Mouse (Mus musculus): ENCODE measurements around the gene Opa3. TPM values are rescaled to one million over a fixed set of nuclear protein-coding genes. Genes with fewer than 3 reads are reported as not detected.

Gene Opa3
- polyA plus RNA-seq, 1 experiment from 2014 or later, result 33.0 TPM

DNA sequence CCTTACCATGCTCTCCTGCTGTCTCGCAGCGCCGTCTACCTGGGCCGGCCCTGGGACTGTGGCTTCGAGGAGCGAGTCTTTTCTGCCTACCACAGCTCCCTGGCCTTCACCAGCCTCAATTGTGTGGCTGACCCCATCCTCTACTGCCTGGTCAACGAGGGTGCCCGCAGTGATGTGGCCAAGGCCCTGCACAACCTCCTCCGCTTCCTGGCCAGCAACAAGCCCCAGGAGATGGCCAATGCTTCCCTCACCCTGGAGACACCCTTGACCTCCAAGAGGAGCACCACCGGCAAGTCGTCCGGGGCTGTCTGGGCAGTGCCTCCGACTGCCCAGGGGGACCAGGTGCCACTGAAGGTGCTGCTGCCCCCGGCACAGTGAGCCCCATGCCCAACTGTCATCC lies 5.3 kb upstream of the Opa3 start:
- no peak overlapping the region for H3K4me2 ChIP-seq (ENCODE audit: low read depth, low read length)
- WGBS, result 87% methylated on average over 14 of the region's 14 CpGs
- H3K4me1 ChIP-seq (ENCODE audit: control insufficient read depth, insufficient read depth, low read length), result peaks cover 11% of the 10 kb centered on the region
- H3K27ac ChIP-seq (ENCODE audit: low read length), result no peak overlapping the region
- H3K9ac ChIP-seq (ENCODE audit: low read length), result no peak overlapping the region
- no peaks in the 10 kb centered on the region for H3K36me3 ChIP-seq (ENCODE audit: control insufficient read depth, insufficient read depth, low read length)
- H3K27me3 ChIP-seq (ENCODE audit: control insufficient read depth, insufficient read depth, low read length), result no peaks in the 10 kb centered on the region
- H3K4me3 ChIP-seq (replicated peaks; ENCODE audit: low read length), result no peak overlapping the region
- no peaks in the 10 kb centered on the region for H3K9me3 ChIP-seq (replicated peaks; ENCODE audit: control insufficient read depth, low read length)
- no peak for ATAC-seq (ENCODE audit: insufficient read depth, low FRiP score)

DNA sequence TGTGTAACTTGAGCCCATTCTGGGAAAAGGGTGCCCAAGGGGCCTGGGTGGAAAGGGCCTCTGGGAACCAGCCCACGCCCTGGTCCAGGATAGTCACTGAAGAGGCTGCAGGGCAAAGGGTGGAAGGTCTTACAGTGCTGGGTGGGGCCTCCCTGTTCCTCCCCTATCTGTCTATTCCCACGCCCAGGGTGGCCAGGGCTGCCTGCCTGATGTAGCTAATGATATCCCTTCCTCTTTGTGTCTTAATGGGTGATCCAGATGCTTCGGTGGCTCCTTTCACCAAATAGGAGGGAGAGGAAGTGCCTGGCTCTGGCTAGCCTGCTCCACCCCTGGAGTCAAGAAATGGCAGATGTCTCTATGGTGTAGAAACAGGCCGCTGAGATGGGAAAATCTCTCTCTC lies 3.2 kb upstream of the Opa3 start:
- H3K36me3 ChIP-seq (ENCODE audit: control insufficient read depth, insufficient read depth, low read length), result no peaks in the 10 kb centered on the region
- peaks cover 12% of the 10 kb centered on the region for H3K4me1 ChIP-seq (ENCODE audit: control insufficient read depth, insufficient read depth, low read length)
- H3K9me3 ChIP-seq (replicated peaks; ENCODE audit: control insufficient read depth, low read length), result no peaks in the 10 kb centered on the region
- WGBS, result 77% methylated on average over 4 of the region's 4 CpGs
- no peaks in the 10 kb centered on the region for H3K27me3 ChIP-seq (ENCODE audit: control insufficient read depth, insufficient read depth, low read length)
- H3K27ac ChIP-seq (ENCODE audit: low read length), result no peak overlapping the region
- H3K4me2 ChIP-seq (ENCODE audit: low read depth, low read length), result no peak overlapping the region
- ATAC-seq (ENCODE audit: insufficient read depth, low FRiP score), result no peak
- H3K9ac ChIP-seq (ENCODE audit: low read length), result no peak overlapping the region
- no peak overlapping the region for H3K4me3 ChIP-seq (replicated peaks; ENCODE audit: low read length)

DNA sequence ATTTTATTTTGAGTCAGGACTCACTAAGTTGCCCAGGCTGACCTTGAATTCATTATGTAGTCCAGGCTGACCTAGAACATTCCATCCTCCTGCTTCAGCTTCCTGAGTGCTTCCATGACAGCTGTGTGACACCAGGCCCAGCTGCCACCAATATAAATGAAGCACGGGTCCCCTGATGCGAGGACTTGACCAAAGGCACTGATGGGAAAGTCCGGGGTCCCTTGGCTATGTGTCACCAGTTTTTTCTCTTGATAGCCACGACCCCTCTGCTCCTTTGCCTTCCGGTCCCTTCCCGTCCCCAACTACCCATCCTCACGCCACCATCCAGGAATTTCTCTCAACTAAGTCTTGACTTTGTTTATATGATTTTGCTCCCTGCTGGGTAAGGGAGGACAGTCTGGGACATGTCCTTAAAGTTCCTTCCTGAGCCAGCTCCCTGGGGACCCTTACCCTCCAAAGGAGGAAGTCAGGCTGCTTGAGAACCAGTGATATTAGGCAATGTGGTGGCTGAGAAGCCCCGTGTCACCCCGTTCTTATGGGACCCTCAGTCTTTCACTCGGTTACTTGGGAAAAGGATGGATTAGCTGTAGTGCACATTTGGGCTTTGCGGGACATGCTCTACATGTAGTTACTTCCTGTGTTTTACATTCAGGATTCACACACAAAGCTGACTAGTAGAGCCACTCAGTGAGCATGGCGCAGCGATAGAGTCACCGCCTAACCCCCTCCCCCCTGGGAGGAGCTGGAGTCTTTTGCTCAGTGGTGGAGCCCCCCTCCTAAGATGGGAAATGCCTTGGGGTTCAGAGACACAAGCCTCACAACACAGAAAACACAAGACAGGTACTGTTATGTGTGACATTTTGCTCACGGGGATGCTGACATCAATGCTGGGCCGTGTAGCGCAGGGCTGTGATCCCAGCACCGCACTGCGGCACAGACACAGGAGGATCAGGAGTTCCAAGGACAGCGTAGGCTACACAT lies 1.0 kb upstream of the Opa3 start:
- WGBS, result 17% methylated on average over 20 of the region's 20 CpGs
- ATAC-seq (ENCODE audit: insufficient read depth, low FRiP score), result peak; percentile 10
- peak overlapping the region; percentile 79 for H3K9ac ChIP-seq (ENCODE audit: low read length)
- H3K27me3 ChIP-seq (ENCODE audit: control insufficient read depth, insufficient read depth, low read length), result no peaks in the 10 kb centered on the region
- H3K9me3 ChIP-seq (replicated peaks; ENCODE audit: control insufficient read depth, low read length), result no peaks in the 10 kb centered on the region
- H3K4me1 ChIP-seq (ENCODE audit: control insufficient read depth, insufficient read depth, low read length), result peaks cover 12% of the 10 kb centered on the region
- H3K4me3 ChIP-seq (replicated peaks; ENCODE audit: low read length), result peak overlapping the region; percentile 73
- H3K36me3 ChIP-seq (ENCODE audit: control insufficient read depth, insufficient read depth, low read length), result no peaks in the 10 kb centered on the region
- peak overlapping the region; percentile 74 for H3K4me2 ChIP-seq (ENCODE audit: low read depth, low read length)
- H3K27ac ChIP-seq (ENCODE audit: low read length), result peak overlapping the region; percentile 97

DNA sequence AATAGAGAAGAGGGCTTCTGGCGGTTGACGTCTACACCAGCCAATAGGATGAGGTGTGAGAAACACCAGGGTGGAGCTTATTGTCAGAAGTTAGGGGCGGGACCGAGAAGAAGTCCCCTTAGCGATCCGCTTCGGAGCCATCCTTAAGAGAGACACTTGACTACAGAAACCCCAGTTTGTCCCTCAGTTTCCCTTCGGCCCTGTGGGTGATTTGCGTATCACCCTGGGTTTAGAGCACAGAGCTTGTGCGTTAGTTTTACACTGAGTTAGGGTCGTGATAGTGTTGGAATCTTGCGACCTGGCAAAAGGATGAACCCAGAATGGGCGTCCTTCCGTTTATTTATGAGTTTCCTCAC lies 637 bp downstream of the Opa3 start:
- Histone ChIP-seq H3K4me1 (ENCODE audit: control insufficient read depth, insufficient read depth, low read length) (peaks cover 12% of the 10 kb centered on the region), H3K4me3 (replicated peaks; ENCODE audit: low read length) (peak overlapping the region; percentile 61), H3K9ac (ENCODE audit: low read length) (peak overlapping the region; percentile 76), H3K4me2 (ENCODE audit: low read depth, low read length) (peak overlapping the region; percentile 79), H3K27me3 (ENCODE audit: control insufficient read depth, insufficient read depth, low read length) (no peaks in the 10 kb centered on the region), H3K9me3 (replicated peaks; ENCODE audit: control insufficient read depth, low read length) (no peaks in the 10 kb centered on the region), H3K36me3 (ENCODE audit: control insufficient read depth, insufficient read depth, low read length) (no peaks in the 10 kb centered on the region), H3K27ac (ENCODE audit: low read length) (peak overlapping the region; percentile 76)
- under 1% methylated on average over 14 of the region's 14 CpGs for WGBS
- ATAC-seq (ENCODE audit: insufficient read depth, low FRiP score), result no peak

DNA sequence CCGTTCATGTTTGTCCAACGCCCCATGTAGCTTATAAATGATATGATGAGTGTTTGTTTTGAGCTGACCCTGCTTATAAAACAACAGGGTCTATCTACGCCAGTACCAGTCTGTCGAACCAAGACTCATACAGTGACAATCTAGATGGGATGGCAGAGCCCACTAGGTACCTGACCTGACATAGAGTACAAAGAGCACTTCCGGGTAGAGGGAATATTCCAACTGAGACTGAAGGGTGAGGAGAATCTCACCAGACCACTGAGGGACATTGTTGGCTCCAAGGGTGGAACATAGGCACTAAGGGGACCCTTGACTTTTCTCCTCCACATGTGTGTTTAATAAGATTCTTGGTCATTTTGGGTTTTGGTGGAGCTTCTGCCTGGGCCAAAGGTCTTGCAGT lies 1.3 kb downstream of the Opa3 start:
- H3K9me3 ChIP-seq (replicated peaks; ENCODE audit: control insufficient read depth, low read length), result no peaks in the 10 kb centered on the region
- H3K36me3 ChIP-seq (ENCODE audit: control insufficient read depth, insufficient read depth, low read length), result no peaks in the 10 kb centered on the region
- peak overlapping the region; percentile 76 for H3K27ac ChIP-seq (ENCODE audit: low read length)
- H3K27me3 ChIP-seq (ENCODE audit: control insufficient read depth, insufficient read depth, low read length), result no peaks in the 10 kb centered on the region
- WGBS, result 27% methylated on average over 5 of the region's 5 CpGs
- H3K4me3 ChIP-seq (replicated peaks; ENCODE audit: low read length), result peak overlapping the region; percentile 61
- no peak for ATAC-seq (ENCODE audit: insufficient read depth, low FRiP score)
- peaks cover 12% of the 10 kb centered on the region for H3K4me1 ChIP-seq (ENCODE audit: control insufficient read depth, insufficient read depth, low read length)
- peak overlapping the region; percentile 79 for H3K4me2 ChIP-seq (ENCODE audit: low read depth, low read length)
- peak overlapping the region; percentile 76 for H3K9ac ChIP-seq (ENCODE audit: low read length)

DNA sequence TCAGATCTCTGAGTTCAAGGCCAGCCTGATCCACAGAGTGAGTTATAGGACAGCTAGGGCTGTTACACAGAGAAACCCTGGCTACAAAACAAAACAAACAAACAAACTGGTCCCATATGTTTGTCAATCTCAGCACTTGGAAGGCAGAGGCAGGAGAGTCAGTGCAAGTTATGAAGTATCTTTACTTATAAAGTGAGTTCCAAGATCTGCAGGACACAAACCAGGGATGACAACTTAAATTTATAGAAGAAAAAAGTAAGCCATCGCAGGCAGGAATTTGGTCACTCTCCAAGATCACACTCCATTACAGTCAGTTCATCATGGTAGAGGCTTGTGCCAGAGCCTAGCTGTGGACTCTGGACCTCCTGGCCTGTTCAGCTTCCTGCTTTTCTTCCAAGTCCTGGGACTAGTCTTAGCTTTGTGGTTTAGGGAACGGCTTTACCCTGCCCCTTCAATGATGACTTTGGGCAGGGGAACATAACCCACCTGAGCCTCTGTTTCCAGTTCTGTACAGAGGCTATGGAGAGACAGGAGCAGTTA lies 2.0 kb downstream of the Opa3 start:
- Histone ChIP-seq H3K27ac (ENCODE audit: low read length) (no peak overlapping the region), H3K27me3 (ENCODE audit: control insufficient read depth, insufficient read depth, low read length) (no peaks in the 10 kb centered on the region), H3K36me3 (ENCODE audit: control insufficient read depth, insufficient read depth, low read length) (no peaks in the 10 kb centered on the region), H3K9me3 (replicated peaks; ENCODE audit: control insufficient read depth, low read length) (no peaks in the 10 kb centered on the region), H3K4me1 (ENCODE audit: control insufficient read depth, insufficient read depth, low read length) (peaks cover 12% of the 10 kb centered on the region), H3K4me2 (ENCODE audit: low read depth, low read length) (no peak overlapping the region), H3K4me3 (replicated peaks; ENCODE audit: low read length) (no peak overlapping the region), H3K9ac (ENCODE audit: low read length) (peak overlapping the region; percentile 28; the same call in 1 of the 2 replicates)
- no peak for ATAC-seq (ENCODE audit: insufficient read depth, low FRiP score)
- 91% methylated on average over 2 of the region's 2 CpGs for WGBS

DNA sequence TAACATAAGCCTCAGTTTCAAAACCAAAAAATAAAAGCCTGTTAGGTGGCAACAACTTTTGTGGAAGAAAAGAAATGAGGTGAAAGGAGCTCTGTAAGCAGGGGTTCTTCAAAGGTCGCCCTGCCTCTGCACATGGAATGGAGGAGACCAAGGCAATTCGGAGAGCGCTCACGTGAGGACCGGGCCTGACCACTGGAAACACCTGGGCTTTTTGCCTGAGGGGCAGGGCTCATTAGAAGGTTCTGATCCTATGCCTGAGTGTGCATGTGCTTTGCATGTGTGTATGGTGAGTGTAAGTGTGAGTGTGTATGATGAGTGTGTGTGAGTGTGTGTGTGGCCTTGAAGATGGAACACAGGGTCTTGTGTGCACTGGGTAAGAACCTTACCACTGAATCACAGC lies 2.8 kb downstream of the Opa3 start:
- Histone ChIP-seq H3K36me3 (ENCODE audit: control insufficient read depth, insufficient read depth, low read length) (no peaks in the 10 kb centered on the region), H3K9me3 (replicated peaks; ENCODE audit: control insufficient read depth, low read length) (no peaks in the 10 kb centered on the region), H3K9ac (ENCODE audit: low read length) (peak overlapping the region; percentile 28; the same call in 1 of the 2 replicates), H3K27me3 (ENCODE audit: control insufficient read depth, insufficient read depth, low read length) (no peaks in the 10 kb centered on the region), H3K4me2 (ENCODE audit: low read depth, low read length) (no peak overlapping the region), H3K4me3 (replicated peaks; ENCODE audit: low read length) (no peak overlapping the region), H3K4me1 (ENCODE audit: control insufficient read depth, insufficient read depth, low read length) (peaks cover 16% of the 10 kb centered on the region), H3K27ac (ENCODE audit: low read length) (no peak overlapping the region)
- 93% methylated on average over 5 of the region's 5 CpGs for WGBS
- ATAC-seq (ENCODE audit: insufficient read depth, low FRiP score), result no peak

DNA sequence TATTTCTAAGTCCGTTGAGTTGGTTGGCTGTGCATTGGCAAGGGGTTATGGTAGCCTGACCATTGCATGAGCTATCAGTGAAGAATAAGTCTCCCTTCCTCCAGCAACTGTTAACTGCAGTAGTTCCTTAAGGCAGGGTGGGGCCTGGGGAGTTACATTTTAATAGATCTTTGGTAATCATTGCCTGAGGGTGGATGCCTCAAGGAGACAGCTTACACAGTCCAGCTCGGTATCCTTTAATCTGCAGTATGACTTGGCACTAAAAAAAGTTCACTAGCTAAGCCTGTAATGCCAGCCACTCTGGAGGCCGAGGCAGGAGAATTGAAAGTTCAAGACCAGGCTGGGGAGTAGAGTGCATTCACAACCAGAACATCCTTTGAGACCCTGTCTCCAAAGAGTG lies 3.7 kb downstream of the Opa3 start:
- Histone ChIP-seq H3K4me2 (ENCODE audit: low read depth, low read length) (no peak overlapping the region), H3K4me1 (ENCODE audit: control insufficient read depth, insufficient read depth, low read length) (peaks cover 21% of the 10 kb centered on the region), H3K9me3 (replicated peaks; ENCODE audit: control insufficient read depth, low read length) (no peaks in the 10 kb centered on the region), H3K27me3 (ENCODE audit: control insufficient read depth, insufficient read depth, low read length) (no peaks in the 10 kb centered on the region), H3K9ac (ENCODE audit: low read length) (no peak overlapping the region), H3K36me3 (ENCODE audit: control insufficient read depth, insufficient read depth, low read length) (no peaks in the 10 kb centered on the region), H3K27ac (ENCODE audit: low read length) (no peak overlapping the region), H3K4me3 (replicated peaks; ENCODE audit: low read length) (no peak overlapping the region)
- WGBS, result 80% methylated on average over 3 of the region's 3 CpGs
- no peak for ATAC-seq (ENCODE audit: insufficient read depth, low FRiP score)

DNA sequence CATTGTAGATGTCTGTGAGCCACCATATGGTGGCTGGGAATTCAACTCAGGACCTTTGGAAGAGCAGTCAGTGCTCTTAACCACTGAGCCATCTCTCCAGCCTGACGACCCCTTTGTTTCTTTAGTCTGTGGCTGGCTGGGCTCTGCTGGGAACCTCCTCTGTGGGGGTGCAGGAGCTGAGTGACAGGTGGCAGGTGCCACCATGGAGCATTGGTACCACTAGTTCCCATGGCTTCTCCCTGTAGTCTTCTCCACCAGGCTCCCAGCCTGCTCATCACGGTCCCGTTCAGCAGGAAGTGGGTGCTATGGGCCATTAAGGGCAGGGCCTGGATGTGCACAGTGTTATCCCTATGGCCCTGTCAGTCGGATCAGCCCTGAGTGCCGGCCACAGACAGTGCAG lies 6.5 kb downstream of the Opa3 start:
- H3K27me3 ChIP-seq (ENCODE audit: control insufficient read depth, insufficient read depth, low read length), result no peaks in the 10 kb centered on the region
- no peak overlapping the region for H3K4me3 ChIP-seq (replicated peaks; ENCODE audit: low read length)
- WGBS, result 77% methylated on average over 5 of the region's 5 CpGs
- no peak overlapping the region for H3K4me2 ChIP-seq (ENCODE audit: low read depth, low read length)
- peaks cover 12% of the 10 kb centered on the region for H3K4me1 ChIP-seq (ENCODE audit: control insufficient read depth, insufficient read depth, low read length)
- H3K27ac ChIP-seq (ENCODE audit: low read length), result no peak overlapping the region
- no peaks in the 10 kb centered on the region for H3K9me3 ChIP-seq (replicated peaks; ENCODE audit: control insufficient read depth, low read length)
- no peak for ATAC-seq (ENCODE audit: insufficient read depth, low FRiP score)
- H3K36me3 ChIP-seq (ENCODE audit: control insufficient read depth, insufficient read depth, low read length), result no peaks in the 10 kb centered on the region
- no peak overlapping the region for H3K9ac ChIP-seq (ENCODE audit: low read length)
